Mouse (Mus musculus): Measurements from ENCODE around the gene Ift52. TPM values are rescaled to one million over a fixed set of nuclear protein-coding genes. Genes with fewer than 3 reads are reported as not detected.

Gene Ift52
- polyA plus RNA-seq, 1 experiment from 2014 or later = 43.0 TPM

DNA sequence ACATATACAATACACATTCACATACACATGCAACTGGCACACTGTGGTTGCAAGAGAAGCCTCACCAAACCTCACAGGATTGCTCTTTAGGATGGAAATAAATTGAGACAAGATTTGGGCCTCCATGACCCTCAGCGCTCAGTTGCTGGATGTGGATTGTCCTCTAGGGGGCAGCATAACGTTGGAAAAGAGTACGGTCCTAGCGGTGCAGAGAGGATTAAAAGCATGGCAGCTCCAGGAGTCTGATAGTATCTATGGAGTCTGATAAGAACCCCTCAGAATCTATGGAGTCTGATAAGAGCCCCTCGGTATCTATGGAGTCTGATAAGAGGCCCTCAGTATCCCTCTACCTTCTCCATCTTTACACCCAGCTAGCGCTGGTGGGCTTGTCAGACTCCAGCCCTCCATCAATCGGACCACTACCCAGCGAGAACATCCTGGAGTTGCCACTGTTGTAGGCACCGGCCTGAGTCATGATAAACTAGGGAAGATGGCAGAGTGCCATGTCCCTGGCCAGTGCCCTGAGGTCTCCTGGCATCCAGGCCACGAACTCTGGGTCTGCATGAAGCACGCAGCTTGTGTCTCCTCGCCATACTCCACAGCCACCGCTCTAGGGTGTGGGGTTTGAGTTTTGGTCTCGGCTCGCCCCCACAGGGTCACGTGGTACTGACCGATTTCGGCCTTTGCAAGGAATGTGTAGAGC, 18.5 kb upstream of the Ift52 start:
- Histone ChIP-seq H3K27ac (ENCODE audit: low read depth, low read length) (no peak overlapping the region), H3K9me3 (ENCODE audit: control insufficient read depth, low read length) (no peaks in the 10 kb centered on the region), H3K4me1 (replicated peaks; ENCODE audit: control insufficient read depth, insufficient read depth, low read length) (no peaks in the 10 kb centered on the region), H3K36me3 (ENCODE audit: control insufficient read depth, insufficient read depth, low read length) (no peaks in the 10 kb centered on the region), H3K27me3 (replicated peaks; ENCODE audit: control insufficient read depth, insufficient read depth, low read length) (no peaks in the 10 kb centered on the region), H3K4me2 (peak overlapping the region; percentile 42), H3K9ac (ENCODE audit: low read depth, low read length) (no peak overlapping the region), H3K4me3 (ENCODE audit: low read depth, low read length) (no peak overlapping the region)
- peak; percentile 59 for DNase-seq (ENCODE audit: low spot score)
- ATAC-seq (replicated peaks; ENCODE audit: low FRiP score) = peak; percentile 61
- 26% methylated on average over 18 of the region's 18 CpGs for WGBS

DNA sequence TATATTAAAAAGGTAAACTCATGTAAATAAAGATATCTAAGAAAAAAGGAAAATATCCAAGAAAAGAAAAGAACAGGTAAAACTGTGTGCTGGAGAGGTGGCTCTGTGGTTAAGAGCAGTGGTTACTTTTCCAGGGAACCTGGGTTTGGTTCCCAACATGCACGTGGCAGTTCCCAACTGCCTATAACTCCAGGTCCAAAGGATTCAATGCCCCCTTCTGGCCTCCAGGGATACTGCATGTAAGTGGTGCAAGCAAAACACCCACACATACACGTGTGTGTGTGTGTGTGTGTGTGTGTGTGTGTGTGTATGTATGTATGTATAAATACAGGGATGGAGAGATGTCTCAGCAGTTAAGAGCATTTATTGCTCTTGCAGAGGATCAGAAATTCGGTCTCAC, 17.4 kb upstream of the Ift52 start:
- no peak for DNase-seq (ENCODE audit: low spot score)
- no peak overlapping the region for H3K27ac ChIP-seq (ENCODE audit: low read depth, low read length)
- H3K4me2 ChIP-seq = no peak overlapping the region
- WGBS = 23% methylated on average over 3 of the region's 3 CpGs
- no peaks in the 10 kb centered on the region for H3K36me3 ChIP-seq (ENCODE audit: control insufficient read depth, insufficient read depth, low read length)
- no peak overlapping the region for H3K9ac ChIP-seq (ENCODE audit: low read depth, low read length)
- no peaks in the 10 kb centered on the region for H3K4me1 ChIP-seq (replicated peaks; ENCODE audit: control insufficient read depth, insufficient read depth, low read length)
- ATAC-seq (replicated peaks; ENCODE audit: low FRiP score) = no peak
- no peaks in the 10 kb centered on the region for H3K27me3 ChIP-seq (replicated peaks; ENCODE audit: control insufficient read depth, insufficient read depth, low read length)
- no peaks in the 10 kb centered on the region for H3K9me3 ChIP-seq (ENCODE audit: control insufficient read depth, low read length)
- H3K4me3 ChIP-seq (ENCODE audit: low read depth, low read length) = no peak overlapping the region

DNA sequence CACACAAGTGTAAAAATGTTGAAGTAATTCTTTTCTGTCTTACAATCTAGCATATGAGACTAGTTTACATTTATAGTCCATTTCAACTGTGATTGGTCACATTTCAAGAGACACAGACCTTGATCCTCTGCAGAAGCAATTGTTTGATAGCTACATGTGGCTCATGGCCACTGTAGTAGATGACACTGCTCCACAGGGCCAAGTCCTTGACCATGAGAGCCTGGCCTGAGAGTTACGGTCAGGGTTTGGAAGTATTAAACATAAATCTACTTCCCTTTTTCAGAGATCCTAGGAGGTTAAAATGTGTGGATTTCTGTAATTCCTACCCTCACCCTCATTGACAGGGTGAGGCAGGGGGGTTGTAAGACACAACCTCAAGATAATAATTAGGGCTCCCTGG, 16.1 kb upstream of the Ift52 start:
- no peak for ATAC-seq (replicated peaks; ENCODE audit: low FRiP score)
- H3K9ac ChIP-seq (ENCODE audit: low read depth, low read length) = no peak overlapping the region

DNA sequence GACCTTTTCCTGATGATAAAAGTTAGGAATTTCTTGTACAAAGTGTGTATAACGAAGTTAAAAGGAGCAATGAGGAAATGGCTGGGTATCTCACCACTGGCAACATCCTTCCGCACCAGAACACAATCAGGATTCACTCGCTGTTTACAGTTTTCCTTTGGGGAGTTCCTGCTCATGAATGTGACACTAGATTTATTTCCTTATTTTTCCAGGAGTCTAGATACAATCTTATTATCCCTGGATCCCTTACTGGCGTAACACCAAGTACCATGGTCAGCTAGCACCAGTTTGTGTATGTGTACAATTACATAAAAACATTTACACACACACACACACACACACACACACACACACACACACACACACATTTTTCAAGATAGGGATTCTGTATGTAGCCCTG, 9.9 kb upstream of the Ift52 start:
- 61% methylated on average over 4 of the region's 4 CpGs for WGBS
- H3K27ac ChIP-seq (ENCODE audit: low read depth, low read length) = no peak overlapping the region
- H3K9me3 ChIP-seq (ENCODE audit: control insufficient read depth, low read length) = no peaks in the 10 kb centered on the region
- ATAC-seq (replicated peaks; ENCODE audit: low FRiP score) (no peak), DNase-seq (ENCODE audit: low spot score) (no peak)
- H3K4me2 ChIP-seq = no peak overlapping the region
- no peaks in the 10 kb centered on the region for H3K4me1 ChIP-seq (replicated peaks; ENCODE audit: control insufficient read depth, insufficient read depth, low read length)
- no peaks in the 10 kb centered on the region for H3K27me3 ChIP-seq (replicated peaks; ENCODE audit: control insufficient read depth, insufficient read depth, low read length)
- H3K36me3 ChIP-seq (ENCODE audit: control insufficient read depth, insufficient read depth, low read length) = no peaks in the 10 kb centered on the region
- no peak overlapping the region for H3K4me3 ChIP-seq (ENCODE audit: low read depth, low read length)
- no peak overlapping the region for H3K9ac ChIP-seq (ENCODE audit: low read depth, low read length)

More for the DNA sequence above, 16.1 kb upstream of the Ift52 start:
- DNase-seq (ENCODE audit: low spot score) = no peak
- Histone ChIP-seq H3K4me1 (replicated peaks; ENCODE audit: control insufficient read depth, insufficient read depth, low read length) (no peaks in the 10 kb centered on the region), H3K9me3 (ENCODE audit: control insufficient read depth, low read length) (no peaks in the 10 kb centered on the region), H3K36me3 (ENCODE audit: control insufficient read depth, insufficient read depth, low read length) (no peaks in the 10 kb centered on the region), H3K4me2 (no peak overlapping the region), H3K27me3 (replicated peaks; ENCODE audit: control insufficient read depth, insufficient read depth, low read length) (no peaks in the 10 kb centered on the region), H3K27ac (ENCODE audit: low read depth, low read length) (no peak overlapping the region), H3K4me3 (ENCODE audit: low read depth, low read length) (no peak overlapping the region)
- WGBS = 97% methylated on average over 1 of the region's 1 CpGs

DNA sequence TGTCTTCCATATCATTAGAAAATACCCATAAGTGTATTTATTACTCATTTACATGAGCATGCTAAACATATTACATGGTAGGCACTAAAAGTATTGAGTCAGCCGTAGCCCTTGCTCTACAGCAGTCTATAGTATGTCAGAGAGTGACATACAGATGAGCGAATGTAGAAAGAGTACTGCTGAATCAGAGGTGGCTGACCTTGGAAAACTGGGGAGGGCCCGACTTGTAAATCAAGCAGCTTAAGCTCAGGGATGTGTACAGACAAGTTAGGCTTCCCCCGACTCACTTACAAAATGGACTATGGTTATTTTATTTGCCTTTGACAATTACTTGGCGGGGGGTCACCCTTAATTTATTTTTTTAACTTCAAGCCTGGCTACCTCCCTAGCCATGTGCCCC, 14.1 kb downstream of the Ift52 start:
- ATAC-seq (replicated peaks; ENCODE audit: low FRiP score) (no peak), DNase-seq (ENCODE audit: low spot score) (no peak)
- Histone ChIP-seq H3K36me3 (ENCODE audit: control insufficient read depth, insufficient read depth, low read length) (peaks cover 16% of the 10 kb centered on the region), H3K9me3 (ENCODE audit: control insufficient read depth, low read length) (no peaks in the 10 kb centered on the region), H3K27ac (ENCODE audit: low read depth, low read length) (no peak overlapping the region), H3K4me1 (replicated peaks; ENCODE audit: control insufficient read depth, insufficient read depth, low read length) (no peaks in the 10 kb centered on the region), H3K4me3 (ENCODE audit: low read depth, low read length) (no peak overlapping the region), H3K9ac (ENCODE audit: low read depth, low read length) (no peak overlapping the region), H3K4me2 (no peak overlapping the region), H3K27me3 (replicated peaks; ENCODE audit: control insufficient read depth, insufficient read depth, low read length) (no peaks in the 10 kb centered on the region)
- WGBS = 86% methylated on average over 5 of the region's 5 CpGs

DNA sequence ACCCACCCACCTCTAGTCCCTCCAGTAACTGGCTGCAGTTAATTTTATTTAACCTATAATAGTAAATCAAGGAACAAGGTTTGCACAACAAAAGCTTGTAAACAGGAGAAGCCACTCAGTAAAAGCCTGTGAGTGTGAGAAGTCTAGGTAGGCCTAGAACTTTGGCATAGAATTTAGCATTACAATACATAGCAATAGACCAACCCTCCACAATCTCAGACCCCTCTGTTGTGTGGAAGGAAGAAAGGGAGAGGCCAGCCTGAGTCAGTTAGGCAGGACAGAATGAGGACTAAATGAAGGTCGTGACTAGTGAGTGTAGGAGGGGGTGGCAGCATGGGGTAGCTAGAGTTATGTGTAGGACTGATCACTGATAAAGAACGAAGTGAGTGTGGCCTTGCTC, 14.6 kb downstream of the Ift52 start:
- H3K4me1 ChIP-seq (replicated peaks; ENCODE audit: control insufficient read depth, insufficient read depth, low read length) = no peaks in the 10 kb centered on the region
- H3K9me3 ChIP-seq (ENCODE audit: control insufficient read depth, low read length) = no peaks in the 10 kb centered on the region
- no peak overlapping the region for H3K9ac ChIP-seq (ENCODE audit: low read depth, low read length)
- 73% methylated on average over 2 of the region's 2 CpGs for WGBS
- no peaks in the 10 kb centered on the region for H3K27me3 ChIP-seq (replicated peaks; ENCODE audit: control insufficient read depth, insufficient read depth, low read length)
- no peak for DNase-seq (ENCODE audit: low spot score)
- ATAC-seq (replicated peaks; ENCODE audit: low FRiP score) = no peak
- peaks cover 16% of the 10 kb centered on the region for H3K36me3 ChIP-seq (ENCODE audit: control insufficient read depth, insufficient read depth, low read length)
- no peak overlapping the region for H3K4me3 ChIP-seq (ENCODE audit: low read depth, low read length)
- H3K4me2 ChIP-seq = no peak overlapping the region
- H3K27ac ChIP-seq (ENCODE audit: low read depth, low read length) = no peak overlapping the region

DNA sequence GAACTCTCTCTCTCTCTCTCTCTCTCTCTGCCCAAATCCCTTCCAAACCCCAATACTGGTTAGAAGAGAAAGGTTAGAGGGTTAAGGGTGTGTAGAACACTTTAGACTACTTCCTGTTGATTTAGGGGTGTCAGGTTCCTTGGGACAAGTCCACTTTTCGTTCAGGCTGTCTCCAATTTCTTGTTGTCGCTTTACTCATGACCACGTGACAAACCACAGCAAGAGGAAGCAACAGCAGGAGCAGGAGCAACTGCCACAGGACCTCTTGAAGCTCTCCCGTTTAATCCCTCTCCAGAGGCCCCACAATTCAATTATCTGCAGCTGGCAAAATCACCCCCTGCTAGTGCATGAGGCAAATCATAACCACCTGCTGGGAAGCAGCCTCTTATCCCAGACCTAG, 15.5 kb downstream of the Ift52 start:
- ATAC-seq (replicated peaks; ENCODE audit: low FRiP score) = no peak
- Histone ChIP-seq H3K36me3 (ENCODE audit: control insufficient read depth, insufficient read depth, low read length) (peaks cover 20% of the 10 kb centered on the region), H3K9ac (ENCODE audit: low read depth, low read length) (no peak overlapping the region), H3K27me3 (replicated peaks; ENCODE audit: control insufficient read depth, insufficient read depth, low read length) (no peaks in the 10 kb centered on the region), H3K4me3 (ENCODE audit: low read depth, low read length) (no peak overlapping the region), H3K27ac (ENCODE audit: low read depth, low read length) (no peak overlapping the region), H3K4me2 (no peak overlapping the region), H3K4me1 (replicated peaks; ENCODE audit: control insufficient read depth, insufficient read depth, low read length) (no peaks in the 10 kb centered on the region), H3K9me3 (ENCODE audit: control insufficient read depth, low read length) (no peaks in the 10 kb centered on the region)
- 43% methylated on average over 4 of the region's 4 CpGs for WGBS
- no peak for DNase-seq (ENCODE audit: low spot score)

DNA sequence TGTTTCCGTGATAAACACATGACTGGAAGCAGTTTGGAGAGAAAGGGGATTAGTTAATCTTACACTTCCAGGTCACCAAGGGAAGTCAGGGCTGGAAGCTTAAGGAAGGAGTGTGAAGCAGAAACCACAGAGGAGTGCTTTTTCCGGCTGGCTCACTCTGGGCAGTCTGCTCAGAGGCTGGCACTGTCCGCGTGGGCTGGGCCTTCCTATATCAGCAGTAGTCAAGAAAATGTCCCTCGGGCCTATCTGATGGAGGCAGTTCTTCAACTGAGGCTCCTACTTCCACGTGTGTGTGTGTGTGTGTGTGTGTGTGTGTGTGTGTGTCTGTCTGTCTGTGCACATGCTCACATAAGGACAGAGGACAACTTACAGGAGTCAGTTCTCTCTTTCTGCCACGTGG, 22.8 kb downstream of the Ift52 start:
- ATAC-seq (replicated peaks; ENCODE audit: low FRiP score) = 0 out of 2 replicates have a peak, but pooled peaks have one; percentile 34
- peaks cover 34% of the 10 kb centered on the region for H3K36me3 ChIP-seq (ENCODE audit: control insufficient read depth, insufficient read depth, low read length)
- no peak for DNase-seq (ENCODE audit: low spot score)
- H3K27me3 ChIP-seq (replicated peaks; ENCODE audit: control insufficient read depth, insufficient read depth, low read length) = no peaks in the 10 kb centered on the region
- H3K27ac ChIP-seq (ENCODE audit: low read depth, low read length) = no peak overlapping the region
- H3K4me1 ChIP-seq (replicated peaks; ENCODE audit: control insufficient read depth, insufficient read depth, low read length) = no peaks in the 10 kb centered on the region
- no peaks in the 10 kb centered on the region for H3K9me3 ChIP-seq (ENCODE audit: control insufficient read depth, low read length)
- WGBS = 73% methylated on average over 7 of the region's 7 CpGs
- H3K4me3 ChIP-seq (ENCODE audit: low read depth, low read length) = no peak overlapping the region
- no peak overlapping the region for H3K4me2 ChIP-seq
- no peak overlapping the region; the same call in 1 of the 2 replicates for H3K9ac ChIP-seq (ENCODE audit: low read depth, low read length)

DNA sequence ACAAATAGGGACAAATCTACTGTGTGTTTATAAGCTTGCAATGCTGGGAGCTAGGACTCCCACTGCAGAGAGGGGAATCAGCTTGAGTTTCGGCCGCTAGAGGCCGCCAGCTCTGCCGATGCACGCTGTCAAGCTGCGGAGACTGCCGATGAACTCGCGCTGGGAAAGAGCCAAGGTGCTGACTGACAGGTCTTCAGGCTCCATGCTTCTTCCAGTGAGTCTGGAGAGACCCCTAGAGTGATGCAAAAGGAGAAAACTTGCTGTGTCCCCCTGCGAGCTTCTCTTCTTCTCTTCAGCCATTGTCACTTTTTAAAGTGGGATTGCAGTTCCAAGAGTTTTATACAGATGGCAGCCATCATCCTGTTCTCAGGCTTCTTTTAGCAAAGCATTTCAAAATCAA, 31.0 kb downstream of the Ift52 start:
- no peak overlapping the region for H3K9ac ChIP-seq (ENCODE audit: low read depth, low read length)
- peak overlapping the region; percentile 43 for H3K4me2 ChIP-seq
- no peak overlapping the region for H3K27ac ChIP-seq (ENCODE audit: low read depth, low read length)
- peaks cover 9% of the 10 kb centered on the region for H3K36me3 ChIP-seq (ENCODE audit: control insufficient read depth, insufficient read depth, low read length)
- DNase-seq (ENCODE audit: low spot score) (peak; percentile 64), ATAC-seq (replicated peaks; ENCODE audit: low FRiP score) (peak; percentile 67)
- 3% methylated on average over 10 of the region's 10 CpGs for WGBS
- H3K4me3 ChIP-seq (ENCODE audit: low read depth, low read length) = no peak overlapping the region
- H3K27me3 ChIP-seq (replicated peaks; ENCODE audit: control insufficient read depth, insufficient read depth, low read length) = no peaks in the 10 kb centered on the region
- no peaks in the 10 kb centered on the region for H3K4me1 ChIP-seq (replicated peaks; ENCODE audit: control insufficient read depth, insufficient read depth, low read length)
- no peaks in the 10 kb centered on the region for H3K9me3 ChIP-seq (ENCODE audit: control insufficient read depth, low read length)

Data from liver, embryonic 11.5 days (tissue).